Mouse (Mus musculus) heart, embryonic 11.5 days (tissue): ENCODE results near the gene Lrrc8b. TPM values are rescaled to one million over a fixed set of nuclear protein-coding genes. Genes with fewer than 3 reads are reported as not detected.

Source experiments
- ATAC-seq: fragments of 200-750 bp; cut with Nextera tagmentation; replicated peaks from 2 replicates; pipeline ENCODE4 v1.8.0; 2017; ENCODE audit warnings: moderate library complexity; ENCODE audit not compliant: insufficient number of reproducible peaks, low FRiP score, low TSS enrichment
- H3K27ac ChIP-seq: fragments of 300-500 bp; sonication (generic); 2 replicates; pipeline ENCODE4 v1.5.1; 2014; ENCODE audit warnings: mild to moderate bottlenecking, low read depth, low read length
- H3K27me3 ChIP-seq: fragments of 300-500 bp; sonication (generic); 2 replicates; pipeline ENCODE4 v1.6.1; 2014; ENCODE audit warnings: mild to moderate bottlenecking, low read length, mixed read lengths; ENCODE audit not compliant: control insufficient read depth, insufficient read depth
- H3K36me3 ChIP-seq: fragments of 300-500 bp; sonication (generic); 2 replicates; pipeline ENCODE4 v1.6.1; 2014; ENCODE audit warnings: mild to moderate bottlenecking, low read length, moderate library complexity, mixed read lengths; ENCODE audit not compliant: control insufficient read depth, insufficient read depth
- H3K4me1 ChIP-seq: fragments of 300-500 bp; sonication (generic); 2 replicates; pipeline ENCODE4 v1.6.1; 2014; ENCODE audit warnings: low read length; ENCODE audit not compliant: control insufficient read depth, insufficient read depth
- H3K4me2 ChIP-seq: fragments of 300-500 bp; sonication (generic); 2 replicates; pipeline ENCODE4 v1.6.1; 2014; ENCODE audit warnings: mild to moderate bottlenecking, moderate library complexity
- H3K4me3 ChIP-seq: fragments of 300-500 bp; sonication (generic); 2 replicates; pipeline ENCODE4 v1.5.1; 2014; ENCODE audit warnings: low read depth, low read length
- H3K9ac ChIP-seq: fragments of 300-500 bp; sonication (generic); 2 replicates; pipeline ENCODE4 v1.6.1; 2014; ENCODE audit warnings: mild to moderate bottlenecking, low read depth, low read length, moderate library complexity
- H3K9me3 ChIP-seq: fragments of 300-500 bp; sonication (generic); replicated peaks from 2 replicates; pipeline ENCODE4 v1.6.1; 2016; ENCODE audit warnings: low read length; ENCODE audit not compliant: control insufficient read depth
- WGBS: fragments of 180-500 bp; shearing (Covaris S2); extraction: QIAGEN DNeasy Blood & Tissue Kit; methylation state at CpG from one replicate; pipeline ENCODE4 v1.1.7; 2014; ENCODE audit not compliant: insufficient replicate concordance; 5-methylcytosine and 5-hydroxymethylcytosine counted together
- polyA plus RNA-seq: library from polyadenylated mRNA; unstranded; fragments of >200 nt; fragmentation: Nextera tagmentation; extraction: Ambion mirVana; gene quantifications from 2 replicates; pipeline ENCODE4 v1.2.1, GENCODE M21; 2014

Gene Lrrc8b
- polyA plus RNA-seq, 1 experiment from 2014 or later: 6.2 TPM

DNA sequence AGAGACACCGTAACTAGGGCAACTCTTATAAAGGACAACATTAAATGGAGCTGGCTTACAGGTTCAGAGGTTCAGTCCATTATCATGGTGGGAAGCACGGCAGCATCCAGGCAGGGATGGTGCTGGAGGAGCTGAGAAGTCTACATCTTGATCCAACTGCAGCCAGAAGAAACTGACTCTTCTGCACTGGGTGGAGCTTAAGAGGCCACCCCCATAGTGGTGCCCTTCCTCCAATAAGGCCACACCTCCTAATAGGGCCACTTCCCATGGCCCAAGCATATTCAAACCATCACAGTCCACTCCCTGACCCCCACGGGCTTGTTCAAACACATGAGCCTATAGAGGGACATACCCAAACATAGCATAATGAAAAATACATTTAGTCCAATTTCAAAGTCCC, 119.6 kb downstream of the Lrrc8b start:
- Histone ChIP-seq H3K27ac (no peak overlapping the region), H3K27me3 (no peaks in the 10 kb centered on the region), H3K9ac (no peak overlapping the region), H3K36me3 (peaks cover 6% of the 10 kb centered on the region), H3K4me2 (no peak overlapping the region), H3K4me3 (no peak overlapping the region), H3K9me3 (0 out of 2 replicates have a peak, but pooled peaks cover 3% of the 10 kb centered on the region), H3K4me1 (peaks cover 4% of the 10 kb centered on the region; the same call in 1 of the 2 replicates)
- WGBS: 96% methylated on average over 3 of the region's 3 CpGs
- ATAC-seq: no peak

DNA sequence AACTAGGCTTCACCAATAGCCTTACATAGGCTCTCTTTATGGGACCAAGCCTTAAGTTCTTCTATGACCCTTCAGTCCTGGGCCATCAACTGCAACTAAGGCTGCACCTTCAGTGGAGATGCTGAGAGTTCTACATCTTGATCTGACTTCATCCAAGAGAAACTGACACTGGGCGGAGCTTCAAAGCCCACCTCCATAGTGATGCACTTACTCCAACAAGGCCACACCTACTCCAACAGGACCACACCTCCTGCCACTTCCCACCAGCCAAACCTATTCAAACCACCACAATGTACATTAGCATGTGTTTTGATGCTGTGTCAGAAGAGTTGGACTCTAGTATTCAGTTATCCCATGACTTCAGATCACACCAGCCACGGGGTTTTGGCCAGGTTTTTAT, 120.6 kb downstream of the Lrrc8b start:
- H3K4me1 ChIP-seq: no peaks in the 10 kb centered on the region
- H3K9me3 ChIP-seq: 0 out of 2 replicates have a peak, but pooled peaks cover 3% of the 10 kb centered on the region
- H3K4me3 ChIP-seq: no peak overlapping the region
- 97% methylated on average over 2 of the region's 2 CpGs for WGBS
- no peak overlapping the region for H3K4me2 ChIP-seq
- no peak overlapping the region for H3K9ac ChIP-seq
- ATAC-seq: no peak
- H3K36me3 ChIP-seq: peaks cover 6% of the 10 kb centered on the region
- H3K27me3 ChIP-seq: no peaks in the 10 kb centered on the region
- no peak overlapping the region for H3K27ac ChIP-seq

DNA sequence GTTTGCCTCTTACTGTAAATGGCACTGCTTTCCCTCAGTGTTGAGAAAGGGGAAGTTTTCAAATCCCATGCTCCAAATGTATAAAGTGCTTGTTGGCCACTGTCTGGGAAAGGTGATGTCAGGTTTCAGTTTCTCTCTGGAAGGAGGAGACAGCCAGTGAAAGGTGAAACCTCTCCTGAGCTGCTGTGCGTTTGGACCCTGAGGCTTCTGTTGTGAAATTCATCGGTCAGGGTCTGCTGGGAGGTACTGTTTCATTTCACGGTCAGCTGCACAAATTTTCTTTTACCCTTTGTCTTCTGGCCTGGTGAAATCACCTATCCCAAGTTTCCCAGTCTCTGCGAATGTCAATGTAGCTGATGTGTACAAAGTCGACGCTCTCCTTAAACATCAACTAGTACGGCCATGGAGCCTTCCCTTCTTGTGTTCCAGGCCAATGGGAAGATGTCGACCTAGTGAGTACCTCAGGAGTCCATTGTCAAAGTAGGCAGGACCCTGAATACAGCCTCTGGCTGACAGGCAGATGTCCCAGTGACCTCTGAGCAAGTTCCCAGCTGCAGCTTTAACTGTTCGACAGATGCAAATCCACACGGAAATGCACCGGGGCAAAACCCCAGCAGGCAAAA, 121.6 kb downstream of the Lrrc8b start:
- Histone ChIP-seq H3K27ac (no peak overlapping the region), H3K36me3 (peaks cover 6% of the 10 kb centered on the region), H3K9ac (no peak overlapping the region), H3K27me3 (no peaks in the 10 kb centered on the region), H3K4me3 (no peak overlapping the region), H3K4me2 (no peak overlapping the region), H3K4me1 (no peaks in the 10 kb centered on the region), H3K9me3 (0 out of 2 replicates have a peak, but pooled peaks cover 3% of the 10 kb centered on the region)
- ATAC-seq: no peak
- WGBS: 83% methylated on average over 11 of the region's 11 CpGs

Other genes with a start within 250 kb of the Lrrc8b start
- not detected in 2 replicates for gene Gbp10, start 176.2 kb upstream of the Lrrc8b start, polyA plus RNA-seq
- not detected in 2 replicates for gene Gm43302, start 122.1 kb upstream of the Lrrc8b start, polyA plus RNA-seq
- gene Gbp6, start 122.1 kb upstream of the Lrrc8b start, polyA plus RNA-seq: 2.3 and 2.8 TPM in 2 replicates
- gene Lrrc8c, start 103.6 kb downstream of the Lrrc8b start, polyA plus RNA-seq: 32.5 and 33.5 TPM in 2 replicates